Mouse (Mus musculus): ENCODE results near the gene Smad6. TPM values are rescaled to one million over a fixed set of nuclear protein-coding genes. Genes with fewer than 3 reads are reported as not detected.

Smad6 gene
- polyA plus RNA-seq, 1 experiment from 2014 or later = 10.6 TPM

- H3K27me3 ChIP-seq (ENCODE audit: insufficient read depth, low read length) = no peaks in the 10 kb centered on the region
- TF ChIP-seq CTCF (IDR thresholded peaks at IDR 0.05; ENCODE audit: low read depth) = peak; percentile 99
- no peak overlapping the region for H3K27ac ChIP-seq
- DNase-seq (ENCODE audit: low spot score) (peak; percentile 89), ATAC-seq (replicated peaks; ENCODE audit: low FRiP score, low read depth) (peak; percentile 76)
- H3K36me3 ChIP-seq (ENCODE audit: insufficient read depth, low read length) = no peaks in the 10 kb centered on the region
- H3K4me3 ChIP-seq (replicated peaks; ENCODE audit: low read depth, low read length) = no peak overlapping the region
- H3K4me2 ChIP-seq (ENCODE audit: low read length) = no peak overlapping the region
- no peaks in the 10 kb centered on the region for H3K4me1 ChIP-seq (replicated peaks; ENCODE audit: insufficient read depth, low read length)
- H3K9ac ChIP-seq (ENCODE audit: low read depth, low read length) = no peak overlapping the region
- H3K9me3 ChIP-seq (replicated peaks; ENCODE audit: low read length) = no peaks in the 10 kb centered on the region
- WGBS = 17% methylated on average over 5 of the region's 5 CpGs
These were observed 112.2 kb downstream of the Smad6 start for GRCm38 (mm10) chr9:63909618-63910017.

- no peaks in the 10 kb centered on the region for H3K27me3 ChIP-seq (ENCODE audit: insufficient read depth, low read length)
- no peak overlapping the region for H3K9ac ChIP-seq (ENCODE audit: low read depth, low read length)
- no peak overlapping the region for H3K4me3 ChIP-seq (replicated peaks; ENCODE audit: low read depth, low read length)
- 85% methylated on average over 2 of the region's 2 CpGs for WGBS
- ATAC-seq (replicated peaks; ENCODE audit: low FRiP score, low read depth) = no peak
- 0 out of 2 replicates have a peak, but pooled peaks cover 4% of the 10 kb centered on the region for H3K9me3 ChIP-seq (replicated peaks; ENCODE audit: low read length)
- no peak for DNase-seq (ENCODE audit: low spot score)
- H3K4me1 ChIP-seq (replicated peaks; ENCODE audit: insufficient read depth, low read length) = no peaks in the 10 kb centered on the region
- H3K36me3 ChIP-seq (ENCODE audit: insufficient read depth, low read length) = no peaks in the 10 kb centered on the region
- no peak overlapping the region for H3K4me2 ChIP-seq (ENCODE audit: low read length)
- 0 out of 2 replicates have a peak, but pooled peaks have one; percentile 7 for TF ChIP-seq CTCF (IDR thresholded peaks at IDR 0.05; ENCODE audit: low read depth)
- no peak overlapping the region for H3K27ac ChIP-seq
These were observed 117.3 kb downstream of the Smad6 start for GRCm38 (mm10) chr9:63904543-63904942.

Other genes starting within 250 kb of the Smad6 start
- gene Lctl, start 95.1 kb upstream of the Smad6 start, polyA plus RNA-seq (2015; fragmentation: Nextera tagmentation; extraction: Ambion mirVana) = 0.23 and 0.29 TPM in 2 replicates
- gene Zwilch, start 151.0 kb upstream of the Smad6 start, polyA plus RNA-seq (2015; fragmentation: Nextera tagmentation; extraction: Ambion mirVana) = 7.5 and 8.6 TPM in 2 replicates
- 1,162 and 1,196 TPM in 2 replicates for gene Rpl4, start 151.3 kb upstream of the Smad6 start, polyA plus RNA-seq (2015; fragmentation: Nextera tagmentation; extraction: Ambion mirVana)
- gene Snapc5, start 157.2 kb upstream of the Smad6 start, polyA plus RNA-seq (2015; fragmentation: Nextera tagmentation; extraction: Ambion mirVana) = 25.8 and 29.6 TPM in 2 replicates
- 1.3 and 2.0 TPM in 2 replicates for gene Uchl4, start 213.1 kb upstream of the Smad6 start, polyA plus RNA-seq (2015; fragmentation: Nextera tagmentation; extraction: Ambion mirVana)
- 81.6 and 82.7 TPM in 2 replicates for gene Map2k1, start 231.6 kb upstream of the Smad6 start, polyA plus RNA-seq (2015; fragmentation: Nextera tagmentation; extraction: Ambion mirVana)